Mouse (Mus musculus): ENCODE results near the gene Eps8. TPM values are rescaled to one million over a fixed set of nuclear protein-coding genes. Genes with fewer than 3 reads are reported as not detected.

Eps8 gene
- polyA plus RNA-seq, 1 experiment from 2014 or later = 34.4 TPM

DNA sequence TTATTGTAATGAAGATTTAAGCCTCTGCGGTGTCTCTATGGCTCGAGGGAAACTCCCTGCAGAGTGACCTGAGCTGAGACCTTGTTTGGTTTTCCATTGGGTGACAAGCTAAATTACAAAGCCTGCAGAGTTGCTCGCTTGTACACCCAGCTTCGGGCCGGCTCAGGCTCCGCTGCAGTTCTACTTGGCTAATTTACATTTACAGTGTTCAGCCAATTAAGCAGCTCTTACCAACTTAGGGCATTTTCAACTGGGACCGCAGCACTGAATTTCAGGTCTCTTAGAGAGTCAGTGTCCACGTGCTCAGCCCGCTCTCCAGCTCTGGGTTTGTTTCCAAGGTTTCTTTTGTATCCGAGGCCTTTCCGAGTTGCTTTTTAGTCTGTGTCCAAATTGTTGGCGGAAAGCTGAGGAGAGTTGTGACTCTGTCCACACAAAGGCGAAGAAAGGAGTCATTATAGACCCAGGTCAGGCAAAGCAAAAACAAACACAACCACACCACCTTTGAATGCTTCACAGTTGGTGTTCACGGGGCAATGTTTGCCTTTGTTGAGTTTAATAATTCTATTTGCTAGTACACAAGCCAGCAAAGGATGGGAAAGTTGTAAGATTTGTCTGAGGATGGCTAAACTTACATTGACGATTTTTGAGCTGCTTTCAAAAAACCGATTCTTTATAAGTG, 216.6 kb downstream of the Eps8 start:
- Histone ChIP-seq H3K27me3 (no peaks in the 10 kb centered on the region), H3K9me3 (no peaks in the 10 kb centered on the region), H3K4me3 (no peak overlapping the region), H3K4me2 (no peak overlapping the region), H3K9ac (no peak overlapping the region), H3K4me1 (peaks cover 3% of the 10 kb centered on the region; the same call in 1 of the 2 replicates), H3K36me3 (no peaks in the 10 kb centered on the region), H3K27ac (no peak overlapping the region)
- no peak for ATAC-seq (ENCODE audit: insufficient number of reproducible peaks, insufficient read depth, low FRiP score, low TSS enrichment, low read depth)
- 34% methylated on average over 16 of the region's 16 CpGs for WGBS

GRCm38 (mm10) chr6:137437486-137437885, 217.2 kb downstream of the Eps8 start:
- no peak for ATAC-seq (ENCODE audit: insufficient number of reproducible peaks, insufficient read depth, low FRiP score, low TSS enrichment, low read depth)
- WGBS = 73% methylated on average over 4 of the region's 4 CpGs
- H3K27me3 ChIP-seq = no peaks in the 10 kb centered on the region

GRCm38 (mm10) chr6:137433521-137434137, 221.0 kb downstream of the Eps8 start:
- Histone ChIP-seq H3K27ac (peak overlapping the region; percentile 17), H3K27me3 (no peaks in the 10 kb centered on the region), H3K4me3 (no peak overlapping the region), H3K4me1 (peaks cover 3% of the 10 kb centered on the region; the same call in 1 of the 2 replicates), H3K4me2 (no peak overlapping the region), H3K9ac (no peak overlapping the region), H3K9me3 (no peaks in the 10 kb centered on the region), H3K36me3 (no peaks in the 10 kb centered on the region)
- ATAC-seq (ENCODE audit: insufficient number of reproducible peaks, insufficient read depth, low FRiP score, low TSS enrichment, low read depth) = peak; percentile 71; the same call in 1 of the 2 replicates
- WGBS = 40% methylated on average over 14 of the region's 14 CpGs

More at GRCm38 (mm10) chr6:137437486-137437885, 217.2 kb downstream of the Eps8 start:
- H3K9me3 ChIP-seq = no peaks in the 10 kb centered on the region
- H3K36me3 ChIP-seq = no peaks in the 10 kb centered on the region
- H3K9ac ChIP-seq = no peak overlapping the region
- H3K4me3 ChIP-seq = no peak overlapping the region
- H3K4me2 ChIP-seq = no peak overlapping the region
- peaks cover 3% of the 10 kb centered on the region; the same call in 1 of the 2 replicates for H3K4me1 ChIP-seq
- no peak overlapping the region for H3K27ac ChIP-seq

Other genes with a start within 250 kb of the Eps8 start
- gene Strap, start 80.2 kb upstream of the Eps8 start, polyA plus RNA-seq (2015; fragmentation: Nextera tagmentation; extraction: Ambion mirVana) = 176 and 178 TPM in 2 replicates
- gene Dera, start 99.7 kb upstream of the Eps8 start, polyA plus RNA-seq (2015; fragmentation: Nextera tagmentation; extraction: Ambion mirVana) = 48.4 and 49.2 TPM in 2 replicates